Comparison of ENCODE assay signal across 33 mouse cellular contexts in genomic region chr6:124750405-124750804, GRCm38 (mm10). TPM values are rescaled to one million over a fixed set of nuclear protein-coding genes. Genes with fewer than 3 reads are reported as not detected.
DNase-seq lines count a peak whose midpoint lies in the region; ATAC-seq and TF ChIP-seq lines count a peak whose summit lies in the region.
"Had no signal": no experiment of that assay in that cellular context is flagged by ENCODE, and none has a peak within 500 bp of the region (broad histone marks: within the 10 kb centered on the region; RNA-seq: fewer than 3 reads in every experiment).

No protein-coding gene starts in this region.

- H3K9ac ChIP-seq in kidney, embryonic 16.5 days (replicated peaks; ENCODE audit: low read length), result 0 out of 2 replicates have a peak overlapping the region, but pooled peaks have one; percentile 4
- no peak overlapping the region for H3K9ac ChIP-seq in liver, embryonic 12.5 days
- H3K9ac ChIP-seq: embryonic facial prominence, embryonic 13.5 days; forebrain, embryonic 15.5 days; hindbrain, embryonic 12.5 days; limb, embryonic 12.5 days; lung, embryonic 15.5 days; neural tube, embryonic 13.5 days had no signal

- no peaks in the 10 kb centered on the region for H3K27me3 ChIP-seq in kidney, embryonic 16.5 days (ENCODE audit: insufficient read depth, low read length)
- no peaks in the 10 kb centered on the region for H3K27me3 ChIP-seq in thymus, adult 2 months (ENCODE audit: control insufficient read depth, insufficient read depth, low read length)
- peaks cover 34% of the 10 kb centered on the region for H3K27me3 ChIP-seq in liver, embryonic 12.5 days (replicated peaks)
- H3K27me3 ChIP-seq: embryonic facial prominence, embryonic 13.5 days; forebrain, embryonic 15.5 days; hindbrain, embryonic 12.5 days; limb, embryonic 12.5 days; lung, embryonic 15.5 days; neural tube, embryonic 13.5 days had no signal

- no peak overlapping the region for H3K4me3 ChIP-seq in kidney, embryonic 16.5 days (ENCODE audit: low read length)
- no peak overlapping the region for H3K4me3 ChIP-seq in thymus, adult 2 months (ENCODE audit: control insufficient read depth, insufficient read depth, low read length)
- no peak overlapping the region for H3K4me3 ChIP-seq in liver, embryonic 12.5 days
- H3K4me3 ChIP-seq: embryonic facial prominence, embryonic 13.5 days; forebrain, embryonic 10.5 days; forebrain, embryonic 15.5 days; hindbrain, embryonic 12.5 days; limb, embryonic 12.5 days; lung, embryonic 15.5 days; neural tube, embryonic 13.5 days had no signal

- no peaks in the 10 kb centered on the region for H3K9me3 ChIP-seq in kidney, embryonic 16.5 days (ENCODE audit: low read length)
- H3K9me3 ChIP-seq in liver, embryonic 12.5 days (replicated peaks), result no peaks in the 10 kb centered on the region
- H3K9me3 ChIP-seq: embryonic facial prominence, embryonic 13.5 days; forebrain, embryonic 10.5 days; forebrain, embryonic 15.5 days; hindbrain, embryonic 12.5 days; limb, embryonic 12.5 days; lung, embryonic 15.5 days; neural tube, embryonic 13.5 days had no signal

- no peak overlapping the region for H3K27ac ChIP-seq in kidney, embryonic 16.5 days (ENCODE audit: low read length)
- H3K27ac ChIP-seq in thymus, adult 2 months (ENCODE audit: control insufficient read depth, insufficient read depth, low read length), result no peak overlapping the region
- no peak overlapping the region for H3K27ac ChIP-seq in liver, embryonic 12.5 days
- H3K27ac ChIP-seq: embryonic facial prominence, embryonic 13.5 days; forebrain, embryonic 10.5 days; forebrain, embryonic 15.5 days; hindbrain, embryonic 12.5 days; hindbrain, postnatal 0 days; limb, embryonic 12.5 days; lung, embryonic 15.5 days; neural tube, embryonic 13.5 days had no signal

- H3K36me3 ChIP-seq in kidney, embryonic 16.5 days (ENCODE audit: insufficient read depth, low read length), result peaks cover 27% of the 10 kb centered on the region
- no peaks in the 10 kb centered on the region for H3K36me3 ChIP-seq in thymus, adult 2 months (ENCODE audit: control insufficient read depth, insufficient read depth, low read length)
- H3K36me3 ChIP-seq in liver, embryonic 12.5 days, result peaks cover 16% of the 10 kb centered on the region

- H3K4me2 ChIP-seq in kidney, embryonic 16.5 days (replicated peaks; ENCODE audit: low read depth, low read length), result no peak overlapping the region
- no peak overlapping the region for H3K4me2 ChIP-seq in liver, embryonic 12.5 days
- H3K4me2 ChIP-seq: embryonic facial prominence, embryonic 13.5 days; forebrain, embryonic 15.5 days; heart, embryonic 11.5 days; hindbrain, embryonic 12.5 days; limb, embryonic 12.5 days; lung, embryonic 15.5 days; midbrain, embryonic 11.5 days; neural tube, embryonic 13.5 days had no signal

- TF ChIP-seq CTCF in thymus, adult 2 months (IDR thresholded peaks at IDR 0.05; ENCODE audit: borderline replicate concordance, control insufficient read depth, extremely low read depth, insufficient read depth, low read length, poor library complexity), result no peak

- DNase-seq in kidney, postnatal 25 days, result no peak
- peak; percentile 55 for DNase-seq in thymus, postnatal 0 days (ENCODE audit: low spot score)
- no peak for DNase-seq in thymus, adult 2 months
- peak; percentile 75 for DNase-seq in T-cell, adult 2 months (ENCODE audit: low spot score)
- no peak for DNase-seq in lung, postnatal 4 days
- DNase-seq: adrenal gland, adult 2 months; adrenal gland, postnatal 36 days; gastrocnemius, postnatal 25 days; heart, adult 11 months; heart, postnatal 36 days; kidney, adult 9 months; kidney, postnatal 4 days had no signal

- no peak for ATAC-seq in kidney, embryonic 16.5 days (ENCODE audit: low FRiP score, low TSS enrichment)
- no peak for ATAC-seq in liver, embryonic 12.5 days
- ATAC-seq: forebrain, embryonic 15.5 days; hindbrain, postnatal 0 days; intestine, postnatal 0 days; midbrain, embryonic 16.5 days had no signal

- 82% methylated on average over 8 of the region's 8 CpGs for WGBS in kidney, embryonic 16.5 days
- WGBS in thymus, adult 2 months, result 12% methylated on average over 8 of the region's 8 CpGs
- 67% methylated on average over 8 of the region's 8 CpGs for WGBS in liver, embryonic 12.5 days (ENCODE audit: insufficient replicate concordance)

- peaks cover 35% of the 10 kb centered on the region for H3K4me1 ChIP-seq in kidney, embryonic 16.5 days (ENCODE audit: insufficient read depth, low read length)
- peaks cover 20% of the 10 kb centered on the region for H3K4me1 ChIP-seq in thymus, adult 2 months (replicated peaks; ENCODE audit: control insufficient read depth, insufficient read depth, low read length)
- peaks cover 27% of the 10 kb centered on the region for H3K4me1 ChIP-seq in liver, embryonic 12.5 days

- TF ChIP-seq POLR2A in thymus, adult 2 months (IDR thresholded peaks at IDR 0.05; ENCODE audit: control insufficient read depth, extremely low read depth, insufficient read depth, low read length, poor library complexity), result no peak

RNA-seq across cellular contexts. Expression of gene Gm45234, which starts 5.4 kb away (rescaled TPM):
- polyA plus RNA-seq in kidney, embryonic 16.5 days (2015; fragmentation: Nextera tagmentation; extraction: Ambion mirVana), result 0.14 TPM in 1 of 2 replicates, not detected in the other
- polyA plus RNA-seq in thymus, postnatal 0 days (2015; fragmentation: Nextera tagmentation; extraction: Ambion mirVana), result not detected in 2 replicates
- polyA plus RNA-seq in thymus, adult 2 months (2012; rRNA removed), result not detected in 2 replicates
- not detected in 2 replicates for polyA plus RNA-seq in liver, embryonic 12.5 days (2016; fragmentation: Nextera tagmentation; extraction: Ambion mirVana)
- polyA plus RNA-seq: adrenal gland, adult 2 months; brain, embryonic 14.5 days; embryonic facial prominence, embryonic 13.5 days; forebrain, embryonic 10.5 days; forebrain, embryonic 15.5 days; frontal cortex, adult 2 months; heart, embryonic 11.5 days; heart, embryonic 16.5 days; hindbrain, embryonic 12.5 days; hindbrain, postnatal 0 days; intestine, postnatal 0 days; limb, embryonic 12.5 days; liver, adult 2 months; liver, embryonic 16.5 days; lung, embryonic 15.5 days; midbrain, embryonic 11.5 days; midbrain, embryonic 16.5 days; neural tube, embryonic 13.5 days; small intestine, adult 2 months; stomach, embryonic 16.5 days had no signal

RNA-seq across cellular contexts. Expression of gene Atn1, which starts 5.9 kb away (rescaled TPM):
- 16.4 and 20.2 TPM in 2 replicates for polyA plus RNA-seq in kidney, embryonic 16.5 days (2015; fragmentation: Nextera tagmentation; extraction: Ambion mirVana)
- polyA plus RNA-seq in thymus, postnatal 0 days (2015; fragmentation: Nextera tagmentation; extraction: Ambion mirVana), result 4.5 and 4.7 TPM in 2 replicates
- 48.3 and 51.6 TPM in 2 replicates for polyA plus RNA-seq in thymus, adult 2 months (2012; rRNA removed)
- polyA plus RNA-seq in liver, embryonic 12.5 days (2016; fragmentation: Nextera tagmentation; extraction: Ambion mirVana), result 2.6 and 2.9 TPM in 2 replicates

RNA-seq across cellular contexts. Expression of gene Grcc10, which starts 9.2 kb away (rescaled TPM):
- polyA plus RNA-seq in kidney, embryonic 16.5 days (2015; fragmentation: Nextera tagmentation; extraction: Ambion mirVana), result 527 and 541 TPM in 2 replicates
- 541 and 549 TPM in 2 replicates for polyA plus RNA-seq in thymus, postnatal 0 days (2015; fragmentation: Nextera tagmentation; extraction: Ambion mirVana)
- polyA plus RNA-seq in thymus, adult 2 months (2012; rRNA removed), result 265 and 352 TPM in 2 replicates
- 109 and 116 TPM in 2 replicates for polyA plus RNA-seq in liver, embryonic 12.5 days (2016; fragmentation: Nextera tagmentation; extraction: Ambion mirVana)

RNA-seq across cellular contexts. Expression of gene Ptpn6, which starts 11.9 kb away (rescaled TPM):
- 13.8 and 16.4 TPM in 2 replicates for polyA plus RNA-seq in kidney, embryonic 16.5 days (2015; fragmentation: Nextera tagmentation; extraction: Ambion mirVana)
- 157 and 167 TPM in 2 replicates for polyA plus RNA-seq in thymus, postnatal 0 days (2015; fragmentation: Nextera tagmentation; extraction: Ambion mirVana)
- polyA plus RNA-seq in thymus, adult 2 months (2012; rRNA removed), result 210 and 212 TPM in 2 replicates
- polyA plus RNA-seq in liver, embryonic 12.5 days (2016; fragmentation: Nextera tagmentation; extraction: Ambion mirVana), result 30.8 and 31.3 TPM in 2 replicates

RNA-seq across cellular contexts. Expression of gene Eno2, which starts 19.1 kb away (rescaled TPM):
- polyA plus RNA-seq in kidney, embryonic 16.5 days (2015; fragmentation: Nextera tagmentation; extraction: Ambion mirVana), result 10.9 and 15.3 TPM in 2 replicates
- polyA plus RNA-seq in thymus, postnatal 0 days (2015; fragmentation: Nextera tagmentation; extraction: Ambion mirVana), result 3.8 TPM in 2 replicates
- 10.2 and 12.9 TPM in 2 replicates for polyA plus RNA-seq in thymus, adult 2 months (2012; rRNA removed)
- polyA plus RNA-seq in liver, embryonic 12.5 days (2016; fragmentation: Nextera tagmentation; extraction: Ambion mirVana), result 0.77 and 1.0 TPM in 2 replicates

Comparison
In these comparisons a context has a peak if more than half of its experiments do, and no peak if none do; other contexts are left out.
1. DNase-seq: peak in thymus, postnatal 0 days (single experiment) and T-cell, adult 2 months (single experiment); none in kidney, postnatal 25 days (0 of 2), thymus, adult 2 months (single experiment) and lung, postnatal 4 days (0 of 2).